Mouse (Mus musculus): ENCODE measurements around the gene Dnajb7.

The Dnajb7 gene

GRCm38 (mm10) chr15:81366241-81366640, 41.9 kb downstream of the Dnajb7 start:
- DNase-seq (ENCODE audit: extremely low spot score, low spot score): no peak

- DNase-seq (ENCODE audit: extremely low spot score, low spot score): no peak
Measured at GRCm38 (mm10) chr15:81365246-81365645, 42.9 kb downstream of the Dnajb7 start.

- no peak for DNase-seq (ENCODE audit: extremely low spot score, low spot score)
Measured at GRCm38 (mm10) chr15:81364271-81364670, 43.8 kb downstream of the Dnajb7 start.

- no peak for DNase-seq (ENCODE audit: extremely low spot score, low spot score)
Measured at GRCm38 (mm10) chr15:81362501-81362900, 45.6 kb downstream of the Dnajb7 start.

- DNase-seq (ENCODE audit: extremely low spot score, low spot score): no peak
Measured at GRCm38 (mm10) chr15:81361417-81362015, 46.6 kb downstream of the Dnajb7 start.

GRCm38 (mm10) chr15:81361022-81361404, 47.1 kb downstream of the Dnajb7 start:
- DNase-seq (ENCODE audit: extremely low spot score, low spot score): no peak

GRCm38 (mm10) chr15:81360345-81361021, 47.6 kb downstream of the Dnajb7 start, which contains the start of gene Slc25a17:
Gene Slc25a17 (minus strand): TSS chr15:81360812.
- peak; percentile 96 for DNase-seq (ENCODE audit: extremely low spot score, low spot score)

GRCm38 (mm10) chr15:81359421-81359820, 48.7 kb downstream of the Dnajb7 start:
- no peak for DNase-seq (ENCODE audit: extremely low spot score, low spot score)

GRCm38 (mm10) chr15:81358943-81359342, 49.2 kb downstream of the Dnajb7 start:
- no peak for DNase-seq (ENCODE audit: extremely low spot score, low spot score)

- DNase-seq (ENCODE audit: extremely low spot score, low spot score): no peak
Measured at GRCm38 (mm10) chr15:81356946-81357345, 51.2 kb downstream of the Dnajb7 start.
